Mouse (Mus musculus) liver, embryonic 13.5 days (tissue): ENCODE results near the gene Ddx46. TPM values are rescaled to one million over a fixed set of nuclear protein-coding genes. Genes with fewer than 3 reads are reported as not detected.
A peak's percentile ranks its signal among the peaks of the same experiment; 100 is the strongest.

Experiments used
- ATAC-seq: fragments of 200-750 bp; cut with Nextera tagmentation; 2 replicates; pipeline ENCODE4 v1.8.0; 2017; ENCODE audit warnings: low read depth, mild to moderate bottlenecking, moderate number of reproducible peaks, moderate library complexity
- DNase-seq: peaks from one replicate; pipeline ENCODE4 v3.0.0; 2022
- H3K27ac ChIP-seq: fragments of 300-500 bp; sonication (generic); 2 replicates; pipeline ENCODE4 v1.5.1; 2015; ENCODE audit warnings: moderate library complexity, mild to moderate bottlenecking, inconsistent platforms
- H3K27me3 ChIP-seq: fragments of 300-500 bp; sonication (generic); 2 replicates; pipeline ENCODE4 v1.6.1; 2015; ENCODE audit warnings: mild to moderate bottlenecking, inconsistent platforms
- H3K36me3 ChIP-seq: fragments of 300-500 bp; sonication (generic); 2 replicates; pipeline ENCODE4 v1.6.1; 2015; ENCODE audit warnings: mild to moderate bottlenecking, inconsistent platforms
- H3K4me1 ChIP-seq: fragments of 300-500 bp; sonication (generic); replicated peaks from 2 replicates; pipeline ENCODE4 v1.6.1; 2015; ENCODE audit warnings: inconsistent platforms
- H3K4me2 ChIP-seq: fragments of 300-500 bp; sonication (generic); 2 replicates; pipeline ENCODE4 v1.6.1; 2015; ENCODE audit warnings: inconsistent platforms, mild to moderate bottlenecking, moderate library complexity
- H3K4me3 ChIP-seq: fragments of 300-500 bp; sonication (generic); replicated peaks from 2 replicates; pipeline ENCODE4 v1.5.1; 2015; ENCODE audit warnings: mild to moderate bottlenecking, inconsistent platforms
- H3K9ac ChIP-seq: fragments of 300-500 bp; sonication (generic); 2 replicates; pipeline ENCODE4 v1.6.1; 2015; ENCODE audit warnings: mild to moderate bottlenecking, inconsistent platforms
- H3K9me3 ChIP-seq: fragments of 300-500 bp; sonication (generic); replicated peaks from 2 replicates; pipeline ENCODE4 v1.6.1; 2016; ENCODE audit warnings: inconsistent platforms
- WGBS: fragments of 180-500 bp; shearing (Covaris S2); methylation state at CpG from one replicate; pipeline ENCODE4 v1.1.7; 2015; ENCODE audit not compliant: insufficient replicate concordance; 5-methylcytosine and 5-hydroxymethylcytosine counted together
- polyA plus RNA-seq: library from polyadenylated mRNA; unstranded; fragments of >200 nt; fragmentation: Nextera tagmentation; extraction: Ambion mirVana; gene quantifications from 2 replicates; pipeline ENCODE4 v1.2.1, GENCODE M21; 2015

Gene Ddx46
- polyA plus RNA-seq, 1 experiment from 2014 or later = 20.7 TPM

DNA sequence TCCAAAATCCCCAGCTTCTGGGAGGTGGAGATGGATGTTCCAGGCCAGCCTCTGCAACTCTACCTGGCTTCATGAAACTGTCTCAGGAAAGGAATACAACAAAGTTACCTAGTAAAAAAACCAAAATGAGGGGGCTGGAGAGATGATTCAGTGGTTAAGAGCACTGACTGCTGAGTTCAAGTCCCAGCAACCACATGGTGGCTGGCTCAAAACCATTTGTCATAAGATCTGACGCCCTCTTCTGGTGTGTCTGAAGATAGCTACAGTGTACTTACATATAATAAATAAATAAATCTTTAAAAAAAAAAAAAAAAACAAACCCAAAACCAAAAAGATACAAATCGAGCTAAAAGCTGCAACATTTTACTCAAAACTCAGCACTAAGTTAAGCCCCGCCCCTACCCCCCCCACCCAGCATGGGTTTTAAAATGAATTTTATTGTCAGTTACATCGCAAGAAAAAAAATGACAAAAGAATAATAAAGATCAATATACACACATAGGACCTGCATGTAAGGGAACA is 91.8 kb downstream of the Ddx46 start:
- Histone ChIP-seq H3K36me3 (peaks cover 8% of the 10 kb centered on the region; the same call in 1 of the 2 replicates), H3K4me2 (peak overlapping the region; percentile 86), H3K27ac (peak overlapping the region; percentile 98), H3K9me3 (no peaks in the 10 kb centered on the region), H3K4me1 (peaks cover 14% of the 10 kb centered on the region), H3K27me3 (no peaks in the 10 kb centered on the region), H3K9ac (peak overlapping the region; percentile 87), H3K4me3 (peak overlapping the region; percentile 78)
- DNase-seq = no peak
- under 1% methylated on average over 4 of the region's 4 CpGs for WGBS
- no peak for ATAC-seq

DNA sequence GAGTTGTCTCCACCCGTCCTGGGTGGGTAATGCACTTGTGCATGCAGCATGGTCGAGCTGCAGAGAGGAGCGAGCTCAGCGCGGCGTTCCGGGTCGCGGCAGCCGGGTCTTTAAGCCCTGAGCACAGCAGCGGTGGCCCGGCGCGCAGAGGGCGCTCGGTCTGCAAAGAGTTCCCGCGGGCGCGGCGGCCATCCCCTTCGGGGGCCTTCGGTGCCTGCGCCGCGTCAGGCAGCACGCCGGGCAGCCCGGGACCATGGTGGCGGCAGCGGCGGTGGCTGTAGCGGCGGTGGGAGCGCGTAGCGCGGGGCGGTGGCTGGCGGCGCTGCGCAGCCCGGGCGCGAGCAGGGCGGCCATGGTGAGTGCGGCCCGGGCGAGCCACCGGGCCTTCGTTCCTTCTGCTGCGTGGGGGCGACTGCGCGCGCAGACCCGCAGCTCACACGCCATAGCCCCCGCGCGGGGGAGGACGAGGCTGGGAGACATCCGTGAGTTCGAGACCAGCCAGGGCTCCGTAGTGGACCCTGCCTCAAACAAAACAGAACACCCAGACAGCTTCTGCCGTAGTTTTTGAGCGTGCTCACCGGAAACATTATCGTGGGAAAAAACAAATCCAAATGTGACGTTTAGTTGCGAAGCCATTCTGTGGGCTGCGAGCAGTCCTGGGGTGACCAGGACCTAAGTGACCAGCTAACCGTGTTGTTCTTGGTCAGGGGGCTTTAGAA is 92.5 kb downstream of the Ddx46 start, which contains the start of gene Pcbd2:
TSS of gene Pcbd2 (plus strand) at position 249 of the 719 bp plus-strand sequence.
- peaks cover 17% of the 10 kb centered on the region for H3K4me1 ChIP-seq
- H3K9ac ChIP-seq = peak within 1 kb of the TSS; percentile 87
- ATAC-seq (peak; percentile 91), DNase-seq (peak; percentile 88)
- peak within 1 kb of the TSS; percentile 78 for H3K4me3 ChIP-seq
- H3K27me3 ChIP-seq = no peaks in the 10 kb centered on the region
- peak within 1 kb of the TSS; percentile 98 for H3K27ac ChIP-seq
- WGBS = under 1% methylated on average over 64 of the region's 73 CpGs
- H3K4me2 ChIP-seq = peak within 1 kb of the TSS; percentile 86
- no peaks in the 10 kb centered on the region for H3K9me3 ChIP-seq
- 0 out of 2 replicates have a peak, but pooled peaks cover 4% of the 10 kb centered on the region for H3K36me3 ChIP-seq

DNA sequence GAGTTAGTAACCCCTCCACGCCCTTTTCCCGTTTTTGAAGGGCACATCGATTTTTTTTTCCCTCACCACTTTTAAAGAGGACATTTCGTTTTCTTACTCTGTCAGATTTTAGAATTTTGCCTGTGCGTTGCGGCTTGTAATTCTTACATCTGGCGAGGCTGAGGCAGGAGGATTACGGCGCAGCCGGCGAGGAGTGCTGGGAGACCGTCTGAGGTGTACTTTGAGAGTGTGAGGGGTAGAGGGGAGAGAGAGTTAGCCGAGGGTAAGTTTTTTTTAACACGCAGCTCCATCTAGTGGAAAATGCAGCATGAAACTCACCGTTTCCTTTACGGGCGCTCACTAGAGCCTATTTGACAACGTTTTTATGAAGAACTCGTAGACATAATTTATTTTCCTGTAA is 93.0 kb downstream of the Ddx46 start:
- no peaks in the 10 kb centered on the region for H3K27me3 ChIP-seq
- H3K4me2 ChIP-seq = peak overlapping the region; percentile 86
- peak overlapping the region; percentile 98 for H3K27ac ChIP-seq
- DNase-seq (peak; percentile 63), ATAC-seq (peak; percentile 69)
- H3K9me3 ChIP-seq = no peaks in the 10 kb centered on the region
- peak overlapping the region; percentile 78 for H3K4me3 ChIP-seq
- 2% methylated on average over 19 of the region's 19 CpGs for WGBS
- H3K9ac ChIP-seq = peak overlapping the region; percentile 87
- 0 out of 2 replicates have a peak, but pooled peaks cover 4% of the 10 kb centered on the region for H3K36me3 ChIP-seq
- peaks cover 19% of the 10 kb centered on the region for H3K4me1 ChIP-seq

DNA sequence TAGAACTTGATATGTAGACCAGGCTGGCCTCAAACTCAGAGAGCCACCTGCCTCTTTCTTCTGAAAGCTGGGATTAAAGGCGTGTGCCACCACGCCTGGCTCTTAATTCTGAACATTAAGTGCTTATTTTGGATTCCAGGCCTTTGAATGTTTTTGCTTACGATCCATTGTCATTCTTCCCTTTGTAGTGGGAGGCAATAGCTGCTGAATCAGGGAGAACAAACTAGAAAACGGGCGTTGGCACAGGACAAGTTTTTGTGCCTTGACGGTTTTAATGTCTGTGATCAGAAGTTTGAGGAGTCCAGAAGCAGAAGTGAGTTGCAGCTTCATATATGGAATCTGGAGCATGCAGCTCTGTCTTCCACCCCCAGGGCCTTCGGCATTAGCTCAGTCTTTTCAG is 95.9 kb downstream of the Ddx46 start:
- H3K27ac ChIP-seq = no peak overlapping the region
- DNase-seq (no peak), ATAC-seq (no peak)
- no peak overlapping the region for H3K9ac ChIP-seq
- H3K4me2 ChIP-seq = no peak overlapping the region
- H3K4me3 ChIP-seq = no peak overlapping the region
- peaks cover 19% of the 10 kb centered on the region for H3K4me1 ChIP-seq
- 82% methylated on average over 7 of the region's 7 CpGs for WGBS
- H3K9me3 ChIP-seq = no peaks in the 10 kb centered on the region
- H3K27me3 ChIP-seq = no peaks in the 10 kb centered on the region
- no peaks in the 10 kb centered on the region for H3K36me3 ChIP-seq

Other genes starting within 250 kb of the Ddx46 start
- not detected in 2 replicates for gene Slc34a1, start 236.8 kb upstream of the Ddx46 start, polyA plus RNA-seq
- gene Pfn3, start 219.8 kb upstream of the Ddx46 start, polyA plus RNA-seq = not detected in 2 replicates
- 56.5 and 59.8 TPM in 2 replicates for gene F12, start 208.2 kb upstream of the Ddx46 start, polyA plus RNA-seq
- gene Grk6, start 190.0 kb upstream of the Ddx46 start, polyA plus RNA-seq = 23.7 and 25.2 TPM in 2 replicates
- gene Prr7, start 170.8 kb upstream of the Ddx46 start, polyA plus RNA-seq = not detected in 2 replicates
- gene Dbn1, start 146.9 kb upstream of the Ddx46 start, polyA plus RNA-seq = 11.5 and 12.3 TPM in 2 replicates
- gene Pdlim7, start 121.4 kb upstream of the Ddx46 start, polyA plus RNA-seq = 27.5 and 28.8 TPM in 2 replicates
- 3.4 and 3.8 TPM in 2 replicates for gene Dok3, start 105.7 kb upstream of the Ddx46 start, polyA plus RNA-seq
- 31.7 and 32.8 TPM in 2 replicates for gene Ddx41, start 98.4 kb upstream of the Ddx46 start, polyA plus RNA-seq
- 7.9 and 8.8 TPM in 2 replicates for gene Fam193b, start 63.9 kb upstream of the Ddx46 start, polyA plus RNA-seq
- gene Tmed9, start 61.3 kb upstream of the Ddx46 start, polyA plus RNA-seq = 65.0 and 72.6 TPM in 2 replicates
- gene B4galt7, start 35.1 kb upstream of the Ddx46 start, polyA plus RNA-seq = 7.0 and 7.8 TPM in 2 replicates
- gene Caml, start 12.0 kb upstream of the Ddx46 start, polyA plus RNA-seq = 15.4 and 15.9 TPM in 2 replicates
- 12.4 and 14.1 TPM in 2 replicates for gene B230219D22Rik, start 58.1 kb downstream of the Ddx46 start, polyA plus RNA-seq
- gene Txndc15, start 79.6 kb downstream of the Ddx46 start, polyA plus RNA-seq = 30.9 and 37.5 TPM in 2 replicates
- gene Pcbd2, start 92.3 kb downstream of the Ddx46 start, polyA plus RNA-seq = 40.9 and 45.3 TPM in 2 replicates
- gene Catsper3, start 149.5 kb downstream of the Ddx46 start, polyA plus RNA-seq = not detected in 2 replicates
- gene Pitx1, start 201.2 kb downstream of the Ddx46 start, polyA plus RNA-seq = 0.32 and 0.54 TPM in 2 replicates